Mouse (Mus musculus): ENCODE measurements at regions not wholly inside any gene's neighbourhood (a gene's known extent, or its start where the extent isn't known, plus 50 kb on each side); places are given as distances from the start of the nearest gene placed in this dataset.

DNA sequence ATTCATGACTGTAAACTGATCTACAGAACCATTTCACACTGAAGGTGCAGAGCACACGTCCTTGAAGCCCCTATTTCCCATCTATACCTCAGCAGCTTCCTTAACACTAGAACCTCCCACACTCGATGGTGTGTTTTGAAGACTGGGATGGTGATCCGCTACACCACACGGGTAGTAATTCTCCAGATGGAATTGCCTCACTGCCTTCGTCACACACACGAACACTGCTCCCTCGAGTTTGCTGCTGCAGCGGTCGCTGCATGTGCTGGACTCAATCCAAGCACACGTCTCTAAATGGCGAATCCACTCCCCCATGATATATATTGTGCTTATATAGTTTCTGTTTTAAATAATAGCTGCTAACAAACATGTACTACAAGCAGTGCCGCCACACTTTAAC lies 117.0 kb downstream of the Wscd1 start:
- WGBS = 85% methylated on average over 12 of the region's 12 CpGs
- no peak overlapping the region for H3K9ac ChIP-seq (ENCODE audit: low read length)
- no peak for ATAC-seq (ENCODE audit: insufficient read depth, low FRiP score, low TSS enrichment)
- H3K4me1 ChIP-seq (ENCODE audit: control insufficient read depth, insufficient read depth, low read length) = no peaks in the 10 kb centered on the region
- no peak overlapping the region for H3K4me2 ChIP-seq (ENCODE audit: low read depth)
- no peaks in the 10 kb centered on the region for H3K36me3 ChIP-seq (ENCODE audit: control insufficient read depth, insufficient read depth, low read length)
- no peaks in the 10 kb centered on the region for H3K27me3 ChIP-seq (ENCODE audit: control insufficient read depth, insufficient read depth, low read length)
- H3K9me3 ChIP-seq (ENCODE audit: control insufficient read depth, low read length) = no peaks in the 10 kb centered on the region
- H3K27ac ChIP-seq (ENCODE audit: low read depth, low read length) = no peak overlapping the region
- DNase-seq (ENCODE audit: low spot score) = no peak
- H3K4me3 ChIP-seq (ENCODE audit: low read depth, low read length) = no peak overlapping the region

- H3K36me3 ChIP-seq (ENCODE audit: control insufficient read depth, insufficient read depth, low read length) = no peaks in the 10 kb centered on the region
- H3K27me3 ChIP-seq (ENCODE audit: control insufficient read depth, insufficient read depth, low read length) = no peaks in the 10 kb centered on the region
- 81% methylated on average over 8 of the region's 8 CpGs for WGBS
- H3K4me1 ChIP-seq (ENCODE audit: control insufficient read depth, insufficient read depth, low read length) = no peaks in the 10 kb centered on the region
- no peak for ATAC-seq (ENCODE audit: insufficient read depth, low FRiP score, low TSS enrichment)
- no peak overlapping the region for H3K27ac ChIP-seq (ENCODE audit: low read depth, low read length)
- no peaks in the 10 kb centered on the region for H3K9me3 ChIP-seq (ENCODE audit: control insufficient read depth, low read length)
- H3K9ac ChIP-seq (ENCODE audit: low read length) = no peak overlapping the region
- no peak overlapping the region for H3K4me3 ChIP-seq (ENCODE audit: low read depth, low read length)
- no peak for DNase-seq (ENCODE audit: low spot score)
- H3K4me2 ChIP-seq (ENCODE audit: low read depth) = no peak overlapping the region
Observed at GRCm38 (mm10) chr11:71857926-71858325, 108.2 kb downstream of the Wscd1 start.

GRCm38 (mm10) chr11:71855557-71855956 lies 105.8 kb downstream of the Wscd1 start:
- Histone ChIP-seq H3K9me3 (ENCODE audit: control insufficient read depth, low read length) (no peaks in the 10 kb centered on the region), H3K36me3 (ENCODE audit: control insufficient read depth, insufficient read depth, low read length) (no peaks in the 10 kb centered on the region), H3K4me2 (ENCODE audit: low read depth) (no peak overlapping the region), H3K9ac (ENCODE audit: low read length) (no peak overlapping the region), H3K27ac (ENCODE audit: low read depth, low read length) (no peak overlapping the region), H3K27me3 (ENCODE audit: control insufficient read depth, insufficient read depth, low read length) (no peaks in the 10 kb centered on the region), H3K4me1 (ENCODE audit: control insufficient read depth, insufficient read depth, low read length) (no peaks in the 10 kb centered on the region), H3K4me3 (ENCODE audit: low read depth, low read length) (no peak overlapping the region)
- no peak for DNase-seq (ENCODE audit: low spot score)
- 96% methylated on average over 1 of the region's 1 CpGs for WGBS
- no peak for ATAC-seq (ENCODE audit: insufficient read depth, low FRiP score, low TSS enrichment)

DNA sequence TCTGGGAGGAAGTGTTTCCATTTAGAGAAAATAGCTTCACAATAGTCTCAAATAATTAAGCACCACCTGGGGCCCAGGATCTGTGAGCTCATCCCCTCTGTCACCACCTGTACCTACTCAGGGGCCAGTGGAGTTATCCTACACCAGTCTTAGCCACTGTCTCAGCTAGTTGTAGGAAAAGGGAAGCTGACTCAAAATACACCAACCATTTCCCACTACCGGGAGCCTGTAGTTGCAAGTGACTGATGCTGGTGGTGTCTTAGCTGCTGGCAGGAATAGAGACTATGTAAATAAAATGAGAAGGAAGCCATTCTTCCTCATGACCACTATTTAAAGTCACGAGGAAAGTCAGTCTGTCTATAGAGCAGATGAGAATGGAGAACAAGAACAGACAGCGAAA lies 105.3 kb downstream of the Wscd1 start:
- WGBS = 87% methylated on average over 3 of the region's 3 CpGs
- no peak for DNase-seq (ENCODE audit: low spot score)

DNA sequence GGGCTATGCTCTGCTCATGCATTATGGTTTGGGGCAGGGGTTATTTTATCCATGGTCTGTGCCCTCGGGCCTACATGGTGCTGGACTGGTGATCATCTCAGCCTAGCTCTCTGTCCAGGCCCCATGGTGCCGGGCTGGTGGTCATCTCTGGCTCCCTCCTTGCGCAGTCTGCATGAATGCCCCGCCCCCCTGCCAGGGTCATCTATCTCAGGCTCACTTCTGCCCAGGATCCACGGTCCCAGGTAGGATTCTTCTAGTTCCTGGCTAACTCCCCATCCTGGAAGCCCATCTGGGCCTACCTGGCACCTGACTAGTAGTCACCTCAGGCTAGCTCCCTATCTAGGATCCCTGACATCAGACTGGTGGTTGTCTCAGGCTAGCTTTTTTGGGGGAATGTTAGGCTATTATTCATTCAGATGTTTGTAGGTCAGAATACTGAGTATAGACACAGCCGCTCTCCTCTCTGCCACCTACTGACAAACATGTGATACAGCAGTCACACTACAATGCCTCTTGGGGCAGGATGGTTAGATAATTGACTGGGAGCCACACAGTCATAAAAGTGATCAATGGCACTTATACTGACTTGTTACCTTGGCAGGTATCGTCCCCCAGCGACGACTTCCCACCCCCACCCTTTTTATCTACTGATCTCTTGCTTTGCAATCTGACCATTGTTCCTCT lies 98.1 kb downstream of the Wscd1 start:
- H3K4me1 ChIP-seq (ENCODE audit: control insufficient read depth, insufficient read depth, low read length) = no peaks in the 10 kb centered on the region
- no peaks in the 10 kb centered on the region for H3K9me3 ChIP-seq (ENCODE audit: control insufficient read depth, low read length)
- H3K27ac ChIP-seq (ENCODE audit: low read depth, low read length) = no peak overlapping the region
- no peaks in the 10 kb centered on the region for H3K36me3 ChIP-seq (ENCODE audit: control insufficient read depth, insufficient read depth, low read length)
- no peaks in the 10 kb centered on the region for H3K27me3 ChIP-seq (ENCODE audit: control insufficient read depth, insufficient read depth, low read length)
- H3K9ac ChIP-seq (ENCODE audit: low read length) = no peak overlapping the region
- no peak; the same call in 1 of the 2 replicates for ATAC-seq (ENCODE audit: insufficient read depth, low FRiP score, low TSS enrichment)
- 57% methylated on average over 9 of the region's 9 CpGs for WGBS
- H3K4me2 ChIP-seq (ENCODE audit: low read depth) = no peak overlapping the region
- no peak overlapping the region for H3K4me3 ChIP-seq (ENCODE audit: low read depth, low read length)
- no peak for DNase-seq (ENCODE audit: low spot score)

More for the DNA sequence above, 105.3 kb downstream of the Wscd1 start:
- Histone ChIP-seq H3K27me3 (ENCODE audit: control insufficient read depth, insufficient read depth, low read length) (no peaks in the 10 kb centered on the region), H3K4me2 (ENCODE audit: low read depth) (no peak overlapping the region), H3K4me1 (ENCODE audit: control insufficient read depth, insufficient read depth, low read length) (no peaks in the 10 kb centered on the region), H3K27ac (ENCODE audit: low read depth, low read length) (no peak overlapping the region), H3K36me3 (ENCODE audit: control insufficient read depth, insufficient read depth, low read length) (no peaks in the 10 kb centered on the region), H3K4me3 (ENCODE audit: low read depth, low read length) (no peak overlapping the region), H3K9me3 (ENCODE audit: control insufficient read depth, low read length) (no peaks in the 10 kb centered on the region), H3K9ac (ENCODE audit: low read length) (no peak overlapping the region)
- no peak for ATAC-seq (ENCODE audit: insufficient read depth, low FRiP score, low TSS enrichment)

DNA sequence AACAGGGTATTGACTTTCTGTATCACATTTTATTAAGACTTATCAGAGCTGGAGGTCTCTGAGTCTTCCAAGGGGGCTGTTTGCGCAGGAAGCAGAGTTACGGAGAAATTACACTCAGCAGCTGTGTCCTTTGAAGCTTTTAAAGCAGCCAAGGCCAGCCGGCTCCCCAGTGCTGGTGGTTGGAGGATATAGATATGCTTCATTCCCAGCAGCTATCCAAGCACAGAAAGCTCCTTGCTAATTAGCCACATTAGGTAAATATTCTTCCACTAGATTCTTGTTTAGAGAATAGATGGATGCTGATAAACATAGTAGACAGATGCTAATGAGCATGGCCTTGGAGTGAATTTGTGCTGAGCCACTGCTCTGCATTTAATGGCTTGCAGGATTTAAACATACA lies 96.8 kb downstream of the Wscd1 start:
- Histone ChIP-seq H3K9ac (ENCODE audit: low read length) (no peak overlapping the region), H3K4me3 (ENCODE audit: low read depth, low read length) (no peak overlapping the region), H3K27me3 (ENCODE audit: control insufficient read depth, insufficient read depth, low read length) (no peaks in the 10 kb centered on the region), H3K4me1 (ENCODE audit: control insufficient read depth, insufficient read depth, low read length) (no peaks in the 10 kb centered on the region), H3K9me3 (ENCODE audit: control insufficient read depth, low read length) (no peaks in the 10 kb centered on the region), H3K36me3 (ENCODE audit: control insufficient read depth, insufficient read depth, low read length) (no peaks in the 10 kb centered on the region), H3K27ac (ENCODE audit: low read depth, low read length) (no peak overlapping the region), H3K4me2 (ENCODE audit: low read depth) (no peak overlapping the region)
- no peak for ATAC-seq (ENCODE audit: insufficient read depth, low FRiP score, low TSS enrichment)
- 81% methylated on average over 3 of the region's 3 CpGs for WGBS
- DNase-seq (ENCODE audit: low spot score) = no peak

- ATAC-seq (ENCODE audit: insufficient read depth, low FRiP score, low TSS enrichment) (no peak), DNase-seq (ENCODE audit: low spot score) (no peak)
- Histone ChIP-seq H3K36me3 (ENCODE audit: control insufficient read depth, insufficient read depth, low read length) (no peaks in the 10 kb centered on the region), H3K27ac (ENCODE audit: low read depth, low read length) (no peak overlapping the region), H3K27me3 (ENCODE audit: control insufficient read depth, insufficient read depth, low read length) (no peaks in the 10 kb centered on the region), H3K4me1 (ENCODE audit: control insufficient read depth, insufficient read depth, low read length) (no peaks in the 10 kb centered on the region), H3K4me3 (ENCODE audit: low read depth, low read length) (no peak overlapping the region), H3K9ac (ENCODE audit: low read length) (no peak overlapping the region), H3K9me3 (ENCODE audit: control insufficient read depth, low read length) (no peaks in the 10 kb centered on the region), H3K4me2 (ENCODE audit: low read depth) (no peak overlapping the region)
- WGBS = 74% methylated on average over 8 of the region's 8 CpGs
Observed at GRCm38 (mm10) chr11:71840635-71841443, 91.1 kb downstream of the Wscd1 start.

Data from neural tube, embryonic 11.5 days (tissue).